19 mouse cellular contexts compared by ENCODE assay signal in genomic region chr5:90104672-90105071, GRCm38 (mm10).
DNase-seq lines count a peak whose midpoint lies in the region; ATAC-seq and TF ChIP-seq lines count a peak whose summit lies in the region.
"Had no signal": no experiment of that assay in that cellular context is flagged by ENCODE, and none has a peak within 500 bp of the region (broad histone marks: within the 10 kb centered on the region; RNA-seq: fewer than 3 reads in every experiment).

No protein-coding gene starts in this region.

- H3K9me3 ChIP-seq in kidney, postnatal 0 days (replicated peaks; ENCODE audit: low read length): no peaks in the 10 kb centered on the region
- H3K9me3 ChIP-seq in midbrain, postnatal 0 days (ENCODE audit: low read length): no peaks in the 10 kb centered on the region
- no peaks in the 10 kb centered on the region for H3K9me3 ChIP-seq in midbrain, embryonic 13.5 days
- H3K9me3 ChIP-seq: midbrain, embryonic 15.5 days had no signal

- H3K27me3 ChIP-seq in kidney, postnatal 0 days (ENCODE audit: insufficient read depth, low read length): no peaks in the 10 kb centered on the region
- H3K27me3 ChIP-seq in midbrain, postnatal 0 days (ENCODE audit: insufficient read depth, low read length): no peaks in the 10 kb centered on the region
- H3K27me3 ChIP-seq in midbrain, embryonic 13.5 days: no peaks in the 10 kb centered on the region
- H3K27me3 ChIP-seq: midbrain, embryonic 15.5 days had no signal

- DNase-seq in heart, adult 18-20 months: peak; percentile 23 to 29
- DNase-seq in heart, adult 8-10 months (ENCODE audit: low spot score): no peak
- peak; percentile 5 for DNase-seq in kidney, postnatal 0 days (ENCODE audit: low spot score)
- no peak for DNase-seq in kidney, postnatal 36 days
- DNase-seq in midbrain, postnatal 0 days (ENCODE audit: low spot score): peak; percentile 26
- DNase-seq in layer of hippocampus, adult 9-11 months: no peak
- DNase-seq: adrenal gland, postnatal 14 days; B cell, adult 2 months; forebrain, postnatal 0 days; gastrocnemius, adult 2 months; kidney, adult 8-10 months; left cerebral cortex, postnatal 4 days; right cerebral cortex, adult 18-20 months; spleen, adult 18-20 months; thymus, adult 18-20 months had no signal

- no peak overlapping the region for H3K4me3 ChIP-seq in kidney, postnatal 0 days (replicated peaks; ENCODE audit: low read depth, low read length)
- no peak overlapping the region for H3K4me3 ChIP-seq in midbrain, postnatal 0 days (ENCODE audit: low read depth, low read length)
- no peak overlapping the region for H3K4me3 ChIP-seq in midbrain, embryonic 13.5 days (replicated peaks)
- H3K4me3 ChIP-seq: gastrocnemius, adult 2 months; midbrain, embryonic 15.5 days had no signal

- 69% methylated on average over 7 of the region's 7 CpGs for WGBS in kidney, postnatal 0 days
- WGBS in midbrain, postnatal 0 days: 64% methylated on average over 7 of the region's 7 CpGs
- WGBS in midbrain, embryonic 13.5 days: 60% methylated on average over 7 of the region's 7 CpGs

- no peak for TF ChIP-seq CTCF in kidney, postnatal 0 days (IDR thresholded peaks at IDR 0.05; ENCODE audit: low read depth)
- TF ChIP-seq CTCF in midbrain, postnatal 0 days (IDR thresholded peaks at IDR 0.05): no peak

- H3K27ac ChIP-seq in kidney, postnatal 0 days: no peak overlapping the region
- H3K27ac ChIP-seq in midbrain, postnatal 0 days (ENCODE audit: low read depth, low read length): no peak overlapping the region
- H3K27ac ChIP-seq in midbrain, embryonic 13.5 days: no peak overlapping the region
- H3K27ac ChIP-seq: gastrocnemius, adult 2 months; macrophage; midbrain, embryonic 15.5 days had no signal

- H3K9ac ChIP-seq in kidney, postnatal 0 days (ENCODE audit: low read depth, low read length): no peak overlapping the region
- no peak overlapping the region for H3K9ac ChIP-seq in midbrain, postnatal 0 days (replicated peaks; ENCODE audit: low read length, poor library complexity, severe bottlenecking)
- H3K9ac ChIP-seq in midbrain, embryonic 13.5 days (replicated peaks): no peak overlapping the region
- H3K9ac ChIP-seq: forebrain, postnatal 0 days; midbrain, embryonic 15.5 days had no signal

- ATAC-seq in kidney, postnatal 0 days (replicated peaks; ENCODE audit: low FRiP score, low read depth): no peak
- ATAC-seq in midbrain, postnatal 0 days (ENCODE audit: low FRiP score): no peak
- ATAC-seq in midbrain, embryonic 13.5 days: no peak
- ATAC-seq: forebrain, postnatal 0 days; midbrain, embryonic 15.5 days had no signal

- H3K36me3 ChIP-seq in kidney, postnatal 0 days (ENCODE audit: insufficient read depth, low read length): no peaks in the 10 kb centered on the region
- no peaks in the 10 kb centered on the region for H3K36me3 ChIP-seq in midbrain, postnatal 0 days (ENCODE audit: insufficient read depth, low read length)
- H3K36me3 ChIP-seq in midbrain, embryonic 13.5 days: no peaks in the 10 kb centered on the region
- H3K36me3 ChIP-seq: midbrain, embryonic 15.5 days had no signal

- no peaks in the 10 kb centered on the region for H3K4me1 ChIP-seq in kidney, postnatal 0 days (replicated peaks; ENCODE audit: insufficient read depth, low read length)
- no peaks in the 10 kb centered on the region for H3K4me1 ChIP-seq in midbrain, postnatal 0 days (ENCODE audit: insufficient read depth, low read length)
- H3K4me1 ChIP-seq in midbrain, embryonic 13.5 days (replicated peaks): no peaks in the 10 kb centered on the region
- H3K4me1 ChIP-seq: midbrain, embryonic 15.5 days had no signal

- H3K4me2 ChIP-seq in kidney, postnatal 0 days (ENCODE audit: low read length): no peak overlapping the region
- H3K4me2 ChIP-seq in midbrain, postnatal 0 days (ENCODE audit: low read depth, low read length, poor library complexity, severe bottlenecking): no peak overlapping the region
- no peak overlapping the region for H3K4me2 ChIP-seq in midbrain, embryonic 13.5 days (replicated peaks)
- H3K4me2 ChIP-seq: liver, embryonic 11.5 days; midbrain, embryonic 15.5 days had no signal

Comparison
In these comparisons a context has a peak if more than half of its experiments do, and no peak if none do; other contexts are left out.
1. DNase-seq: peak in heart, adult 18-20 months (2 of 2), kidney, postnatal 0 days (single experiment) and midbrain, postnatal 0 days (single experiment); none in heart, adult 8-10 months (single experiment), kidney, postnatal 36 days (0 of 2) and layer of hippocampus, adult 9-11 months (single experiment).